Comparison of ENCODE assay signal across 24 mouse cellular contexts in genomic region chr16:78790064-78790463, GRCm38 (mm10).
DNase-seq lines count a peak whose midpoint lies in the region; ATAC-seq and TF ChIP-seq lines count a peak whose summit lies in the region.
"Had no signal": no experiment of that assay in that cellular context is flagged by ENCODE, and none has a peak within 500 bp of the region (broad histone marks: within the 10 kb centered on the region; RNA-seq: fewer than 3 reads in every experiment).

No protein-coding gene starts in this region.

- H3K36me3 ChIP-seq in embryonic facial prominence, embryonic 14.5 days (ENCODE audit: control insufficient read depth, insufficient read depth, low read length): no peaks in the 10 kb centered on the region
- H3K36me3 ChIP-seq in embryonic facial prominence, embryonic 10.5 days (replicated peaks): no peaks in the 10 kb centered on the region
- H3K36me3 ChIP-seq in limb, embryonic 14.5 days (ENCODE audit: control insufficient read depth, insufficient read depth, low read length): no peaks in the 10 kb centered on the region
- H3K36me3 ChIP-seq in limb, embryonic 10.5 days: no peaks in the 10 kb centered on the region
- no peaks in the 10 kb centered on the region for H3K36me3 ChIP-seq in stomach, embryonic 16.5 days (ENCODE audit: control insufficient read depth, insufficient read depth, low read length)
- H3K36me3 ChIP-seq: embryonic facial prominence, embryonic 13.5 days; heart, embryonic 10.5 days; hindbrain, embryonic 12.5 days; midbrain, embryonic 15.5 days; neural tube, embryonic 13.5 days had no signal

- 0 out of 2 replicates have a peak, but pooled peaks have one; percentile 26 for ATAC-seq in embryonic facial prominence, embryonic 14.5 days (ENCODE audit: low read depth)
- ATAC-seq in limb, embryonic 14.5 days (ENCODE audit: low FRiP score, low read depth): no peak
- peak; percentile 73; the same call in 1 of the 2 replicates for ATAC-seq in stomach, embryonic 16.5 days (ENCODE audit: insufficient read depth, low FRiP score)
- ATAC-seq: activated CD4-positive, CD25-positive, alpha-beta regulatory T cell, adult 4 months; forebrain, embryonic 13.5 days; intestine, postnatal 0 days; liver, postnatal 0 days; midbrain, embryonic 15.5 days had no signal

- H3K4me3 ChIP-seq in embryonic facial prominence, embryonic 14.5 days (ENCODE audit: low read depth, low read length): no peak overlapping the region
- no peak overlapping the region for H3K4me3 ChIP-seq in embryonic facial prominence, embryonic 10.5 days
- H3K4me3 ChIP-seq in limb, embryonic 14.5 days (replicated peaks; ENCODE audit: low read length): no peak overlapping the region
- H3K4me3 ChIP-seq in limb, embryonic 10.5 days: no peak overlapping the region
- no peak overlapping the region for H3K4me3 ChIP-seq in stomach, embryonic 16.5 days (replicated peaks; ENCODE audit: low read length)
- H3K4me3 ChIP-seq: embryonic facial prominence, embryonic 13.5 days; forebrain, embryonic 13.5 days; heart, embryonic 10.5 days; hindbrain, embryonic 12.5 days; midbrain, embryonic 15.5 days; myocyte; neural tube, embryonic 13.5 days had no signal

- H3K4me2 ChIP-seq in embryonic facial prominence, embryonic 14.5 days (ENCODE audit: low read depth, low read length): no peak overlapping the region
- no peak overlapping the region for H3K4me2 ChIP-seq in limb, embryonic 14.5 days (replicated peaks; ENCODE audit: low read depth, low read length, severe bottlenecking)
- H3K4me2 ChIP-seq in stomach, embryonic 16.5 days (ENCODE audit: low read depth, low read length): no peak overlapping the region
- H3K4me2 ChIP-seq: embryonic facial prominence, embryonic 13.5 days; forebrain, embryonic 13.5 days; hindbrain, embryonic 12.5 days; midbrain, embryonic 15.5 days; neural tube, embryonic 13.5 days had no signal

- peak; percentile 45 for DNase-seq in embryonic facial prominence, embryonic 14.5 days (ENCODE audit: low spot score)
- DNase-seq in embryonic facial prominence, embryonic 10.5 days (ENCODE audit: low spot score): no peak
- DNase-seq in limb, embryonic 14.5 days (ENCODE audit: low spot score): peak; percentile 8
- DNase-seq in limb, embryonic 10.5 days (ENCODE audit: low spot score): no peak
- peak; percentile 70 for DNase-seq in lung, postnatal 10 days
- no peak for DNase-seq in ovary, postnatal 10 days (ENCODE audit: low spot score)
- DNase-seq in layer of hippocampus, adult 18-20 months (ENCODE audit: low spot score in 2 of 2): no peak
- DNase-seq: adrenal gland, adult 8-10 months; cerebellum, adult 18-20 months; cerebellum, postnatal 14 days; left cerebral cortex, postnatal 4 days; liver, postnatal 0 days; right cerebral cortex, postnatal 4 days; thymus, postnatal 14 days had no signal

- H3K9ac ChIP-seq in embryonic facial prominence, embryonic 14.5 days (ENCODE audit: low read depth, low read length): no peak overlapping the region
- H3K9ac ChIP-seq in limb, embryonic 14.5 days (ENCODE audit: low read depth, low read length, severe bottlenecking): no peak overlapping the region
- no peak overlapping the region for H3K9ac ChIP-seq in stomach, embryonic 16.5 days (ENCODE audit: low read length)
- H3K9ac ChIP-seq: embryonic facial prominence, embryonic 13.5 days; forebrain, embryonic 13.5 days; hindbrain, embryonic 12.5 days; liver, postnatal 0 days; midbrain, embryonic 15.5 days; neural tube, embryonic 13.5 days had no signal

- 75% methylated on average over 2 of the region's 2 CpGs for WGBS in embryonic facial prominence, embryonic 14.5 days
- 85% methylated on average over 2 of the region's 2 CpGs for WGBS in embryonic facial prominence, embryonic 10.5 days
- WGBS in limb, embryonic 14.5 days: 78% methylated on average over 2 of the region's 2 CpGs
- 91% methylated on average over 2 of the region's 2 CpGs for WGBS in limb, embryonic 10.5 days
- 52% methylated on average over 2 of the region's 2 CpGs for whole genome bisulfite sequencing in stomach, embryonic 16.5 days

- no peaks in the 10 kb centered on the region for H3K4me1 ChIP-seq in embryonic facial prominence, embryonic 14.5 days (ENCODE audit: control insufficient read depth, insufficient read depth, low read length)
- no peaks in the 10 kb centered on the region for H3K4me1 ChIP-seq in embryonic facial prominence, embryonic 10.5 days
- no peaks in the 10 kb centered on the region for H3K4me1 ChIP-seq in limb, embryonic 14.5 days (ENCODE audit: control insufficient read depth, insufficient read depth, low read length)
- no peaks in the 10 kb centered on the region for H3K4me1 ChIP-seq in limb, embryonic 10.5 days
- H3K4me1 ChIP-seq in stomach, embryonic 16.5 days (ENCODE audit: control insufficient read depth, insufficient read depth, low read length): no peaks in the 10 kb centered on the region
- H3K4me1 ChIP-seq: embryonic facial prominence, embryonic 13.5 days; forebrain, embryonic 13.5 days; heart, embryonic 10.5 days; hindbrain, embryonic 12.5 days; midbrain, embryonic 15.5 days; neural tube, embryonic 13.5 days had no signal

- no peaks in the 10 kb centered on the region for H3K27me3 ChIP-seq in embryonic facial prominence, embryonic 14.5 days (replicated peaks; ENCODE audit: control insufficient read depth, insufficient read depth, low read length)
- no peaks in the 10 kb centered on the region for H3K27me3 ChIP-seq in embryonic facial prominence, embryonic 10.5 days (replicated peaks; ENCODE audit: low read depth, poor library complexity, severe bottlenecking)
- H3K27me3 ChIP-seq in limb, embryonic 14.5 days (ENCODE audit: control insufficient read depth, insufficient read depth, low read length): no peaks in the 10 kb centered on the region
- no peaks in the 10 kb centered on the region for H3K27me3 ChIP-seq in limb, embryonic 10.5 days (ENCODE audit: low read depth, poor library complexity, severe bottlenecking)
- H3K27me3 ChIP-seq in stomach, embryonic 16.5 days (ENCODE audit: control insufficient read depth, insufficient read depth, low read length): no peaks in the 10 kb centered on the region
- H3K27me3 ChIP-seq: embryonic facial prominence, embryonic 13.5 days; forebrain, embryonic 13.5 days; hindbrain, embryonic 12.5 days; midbrain, embryonic 15.5 days; neural tube, embryonic 13.5 days had no signal

- no peak overlapping the region for H3K27ac ChIP-seq in embryonic facial prominence, embryonic 14.5 days (replicated peaks; ENCODE audit: low read depth, low read length)
- no peak overlapping the region for H3K27ac ChIP-seq in embryonic facial prominence, embryonic 10.5 days (replicated peaks)
- H3K27ac ChIP-seq in limb, embryonic 14.5 days (replicated peaks; ENCODE audit: low read depth, low read length): no peak overlapping the region
- H3K27ac ChIP-seq in limb, embryonic 10.5 days: no peak overlapping the region
- H3K27ac ChIP-seq in stomach, embryonic 16.5 days (ENCODE audit: low read length): no peak overlapping the region
- H3K27ac ChIP-seq: embryonic facial prominence, embryonic 13.5 days; forebrain, embryonic 13.5 days; heart, embryonic 10.5 days; hindbrain, embryonic 12.5 days; midbrain, embryonic 15.5 days; neural tube, embryonic 13.5 days had no signal

- no peaks in the 10 kb centered on the region for H3K9me3 ChIP-seq in embryonic facial prominence, embryonic 14.5 days (ENCODE audit: control insufficient read depth, low read length)
- H3K9me3 ChIP-seq in embryonic facial prominence, embryonic 10.5 days: no peaks in the 10 kb centered on the region
- no peaks in the 10 kb centered on the region for H3K9me3 ChIP-seq in limb, embryonic 14.5 days (ENCODE audit: control insufficient read depth, low read length)
- no peaks in the 10 kb centered on the region for H3K9me3 ChIP-seq in limb, embryonic 10.5 days (replicated peaks)
- H3K9me3 ChIP-seq in stomach, embryonic 16.5 days (replicated peaks; ENCODE audit: control insufficient read depth, low read length): no peaks in the 10 kb centered on the region
- H3K9me3 ChIP-seq: embryonic facial prominence, embryonic 13.5 days; heart, embryonic 10.5 days; hindbrain, embryonic 12.5 days; midbrain, embryonic 15.5 days; neural tube, embryonic 13.5 days had no signal

- TF ChIP-seq POLR2A in limb, embryonic 14.5 days (IDR thresholded peaks at IDR 0.05; ENCODE audit: borderline replicate concordance, extremely low read depth, insufficient read depth, insufficient read length): no peak

Comparison
In these comparisons a context has a peak if more than half of its experiments do, and no peak if none do; other contexts are left out.
1. DNase-seq: peak in embryonic facial prominence, embryonic 14.5 days (single experiment), limb, embryonic 14.5 days (single experiment) and lung, postnatal 10 days (single experiment); none in embryonic facial prominence, embryonic 10.5 days (single experiment), limb, embryonic 10.5 days (single experiment), ovary, postnatal 10 days (single experiment) and layer of hippocampus, adult 18-20 months (0 of 2).